Mouse (Mus musculus): ENCODE data around the gene Abcf3. TPM values are rescaled to one million over a fixed set of nuclear protein-coding genes. Genes with fewer than 3 reads are reported as not detected.

Abcf3 gene
- 31.0 and 33.0 TPM in 2 replicates for polyA plus RNA-seq (2015; fragmentation: Nextera tagmentation; extraction: Ambion mirVana)

DNA sequence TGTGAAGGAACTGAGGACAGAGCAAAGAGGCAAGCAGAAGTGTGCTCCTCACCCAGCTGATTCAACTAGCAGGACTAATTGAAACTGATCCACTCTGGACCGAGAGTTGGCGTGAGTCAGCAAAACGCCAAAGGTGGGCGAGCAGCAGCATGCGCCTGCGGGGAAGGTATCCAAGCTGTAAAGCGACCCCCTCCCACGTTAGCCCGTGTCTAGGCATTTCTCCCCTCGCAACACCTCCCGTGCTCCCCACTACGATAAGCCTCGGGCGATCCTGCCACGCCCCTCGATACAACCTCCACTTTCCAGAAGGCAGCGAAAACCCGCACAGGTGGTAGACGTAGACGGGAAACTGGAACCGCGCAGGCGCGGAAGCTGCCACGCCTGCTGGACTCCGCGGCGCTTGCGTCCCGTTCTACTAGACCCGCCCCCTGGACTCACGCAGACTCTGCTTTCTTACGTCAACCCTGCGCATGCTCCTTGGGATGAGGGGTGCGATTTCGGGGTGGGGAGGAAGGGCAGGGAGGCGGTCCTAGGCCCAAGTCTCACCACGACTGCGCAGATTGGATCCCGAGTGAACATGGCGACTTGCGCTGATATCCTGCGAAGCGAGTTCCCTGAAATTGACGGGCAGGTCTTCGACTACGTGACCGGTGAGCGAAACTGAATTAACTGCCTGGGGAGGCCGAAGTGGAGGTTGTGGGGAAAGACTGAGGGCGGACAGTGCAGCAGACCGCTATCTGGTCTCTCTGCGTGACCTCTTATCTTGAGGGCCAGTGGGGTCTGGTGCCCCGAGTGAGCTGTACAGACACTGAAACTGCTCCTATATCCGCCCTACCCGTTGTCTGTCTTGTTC is at the start of gene Abcf3:
Gene Abcf3, plus strand, starts transcription at position 482 of the 853 bp plus-strand sequence.
- ATAC-seq (ENCODE audit: low FRiP score, low TSS enrichment) (peak; percentile 98), DNase-seq (ENCODE audit: low spot score) (peak; percentile 98)
- no peak for TF ChIP-seq EP300 (optimal IDR thresholded peaks at IDR 0.05)
- no peak for TF ChIP-seq CTCF (IDR thresholded peaks at IDR 0.05; ENCODE audit: low read depth)
- H3K9me3 ChIP-seq (ENCODE audit: control insufficient read depth, low read length), result no peaks in the 10 kb centered on the region
- peak within 1 kb of the TSS; percentile 87 for H3K9ac ChIP-seq (ENCODE audit: low read length)
- peaks cover 26% of the 10 kb centered on the region for H3K36me3 ChIP-seq (ENCODE audit: control insufficient read depth, insufficient read depth, low read length)
- under 1% methylated on average over 56 of the region's 56 CpGs for WGBS
- peak within 1 kb of the TSS; percentile 73 for H3K27ac ChIP-seq (replicated peaks)
- H3K4me2 ChIP-seq (replicated peaks; ENCODE audit: low read depth), result peak within 1 kb of the TSS; percentile 90
- H3K27me3 ChIP-seq (ENCODE audit: control insufficient read depth, insufficient read depth, low read length), result no peaks in the 10 kb centered on the region
- H3K4me3 ChIP-seq (ENCODE audit: low read depth, low read length), result peak within 1 kb of the TSS; percentile 85
- H3K4me1 ChIP-seq (replicated peaks; ENCODE audit: control insufficient read depth, insufficient read depth), result 0 out of 2 replicates have a peak, but pooled peaks cover 3% of the 10 kb centered on the region

DNA sequence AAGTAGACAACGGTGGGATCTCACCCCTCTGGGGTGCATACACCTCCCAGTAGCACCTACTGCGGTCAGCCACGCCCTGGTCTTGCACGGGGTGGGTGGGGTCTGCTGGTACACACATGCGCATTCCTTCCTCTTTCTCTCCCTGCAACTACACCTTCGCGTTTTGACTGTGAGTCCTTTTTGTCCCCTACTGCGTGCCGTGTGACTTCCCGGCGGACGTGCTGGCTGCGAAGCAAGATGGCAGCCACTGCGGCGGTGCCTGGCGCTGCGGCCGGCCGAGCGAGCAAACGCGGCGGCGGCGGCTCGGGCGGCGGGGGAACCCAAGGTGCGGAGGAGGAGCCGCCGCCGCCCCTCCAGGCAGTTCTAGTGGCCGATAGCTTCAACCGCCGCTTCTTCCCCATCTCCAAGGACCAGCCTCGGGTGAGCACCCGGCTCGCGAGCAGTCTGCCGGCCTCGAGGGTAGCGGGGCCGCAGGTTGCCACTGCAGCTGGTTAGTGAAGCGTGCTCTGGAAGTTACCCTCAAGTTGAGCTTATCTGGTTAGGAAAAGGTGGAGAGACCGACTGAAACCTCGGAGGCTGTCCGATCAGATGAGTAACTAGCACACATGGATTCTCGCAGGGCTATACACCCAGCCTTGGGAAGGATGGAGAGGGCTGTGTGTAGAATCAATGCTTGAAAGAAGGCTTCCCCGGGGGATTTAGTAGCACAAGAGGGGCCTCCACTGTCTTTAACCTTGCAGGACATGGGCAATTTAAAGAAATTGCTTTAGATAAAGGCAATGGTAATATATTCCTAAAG is 49.5 kb upstream of the Abcf3 start, which contains the start of gene Eif2b5:
Gene Eif2b5, plus strand, starts transcription at position 141 of the 799 bp plus-strand sequence.
- TF ChIP-seq EP300 (optimal IDR thresholded peaks at IDR 0.05) (no peak), CTCF (IDR thresholded peaks at IDR 0.05; ENCODE audit: low read depth) (peak; percentile 29; the same call in 1 of the 2 replicates)
- peak; percentile 94 for DNase-seq (ENCODE audit: low spot score)
- ATAC-seq (ENCODE audit: low FRiP score, low TSS enrichment), result peak; percentile 94

DNA sequence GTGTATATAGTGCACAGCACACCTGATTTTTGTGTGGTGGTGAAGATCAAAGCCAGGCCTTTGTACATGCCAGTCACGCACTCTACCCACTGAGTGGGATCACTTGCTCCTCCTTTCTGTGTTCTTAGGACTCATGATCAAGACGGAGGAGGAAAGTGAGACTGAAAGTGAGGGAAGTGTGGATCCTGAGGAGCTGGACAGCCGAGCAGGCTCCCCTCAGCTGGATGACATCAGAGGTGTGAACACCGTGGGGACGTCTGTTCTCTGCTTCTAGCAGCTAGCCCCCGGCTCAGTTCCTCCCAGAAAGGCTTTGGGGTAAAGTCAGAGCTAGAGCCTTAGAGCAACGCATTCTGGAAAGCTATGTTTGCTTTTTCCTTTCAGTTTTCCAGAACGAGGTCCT is 42.4 kb upstream of the Abcf3 start:
- Histone ChIP-seq H3K27me3 (ENCODE audit: control insufficient read depth, insufficient read depth, low read length) (no peaks in the 10 kb centered on the region), H3K36me3 (ENCODE audit: control insufficient read depth, insufficient read depth, low read length) (peaks cover 50% of the 10 kb centered on the region), H3K27ac (replicated peaks) (no peak overlapping the region), H3K4me3 (ENCODE audit: low read depth, low read length) (no peak overlapping the region), H3K9me3 (ENCODE audit: control insufficient read depth, low read length) (no peaks in the 10 kb centered on the region), H3K9ac (ENCODE audit: low read length) (no peak overlapping the region), H3K4me2 (replicated peaks; ENCODE audit: low read depth) (no peak overlapping the region), H3K4me1 (replicated peaks; ENCODE audit: control insufficient read depth, insufficient read depth) (no peaks in the 10 kb centered on the region)
- WGBS, result 84% methylated on average over 8 of the region's 8 CpGs
- TF ChIP-seq EP300 (optimal IDR thresholded peaks at IDR 0.05), result no peak
- DNase-seq (ENCODE audit: low spot score) (no peak), ATAC-seq (ENCODE audit: low FRiP score, low TSS enrichment) (no peak)

More for the DNA sequence above, 49.5 kb upstream of the Abcf3 start, which contains the start of gene Eif2b5:
- Histone ChIP-seq H3K27ac (replicated peaks) (peak within 1 kb of the TSS; percentile 85), H3K4me3 (ENCODE audit: low read depth, low read length) (peak within 1 kb of the TSS; percentile 85), H3K27me3 (ENCODE audit: control insufficient read depth, insufficient read depth, low read length) (no peaks in the 10 kb centered on the region), H3K4me1 (replicated peaks; ENCODE audit: control insufficient read depth, insufficient read depth) (no peaks in the 10 kb centered on the region; the same call in 1 of the 2 replicates), H3K9me3 (ENCODE audit: control insufficient read depth, low read length) (no peaks in the 10 kb centered on the region), H3K4me2 (replicated peaks; ENCODE audit: low read depth) (peak within 1 kb of the TSS; percentile 76), H3K9ac (ENCODE audit: low read length) (peak within 1 kb of the TSS; percentile 91), H3K36me3 (ENCODE audit: control insufficient read depth, insufficient read depth, low read length) (peaks cover 18% of the 10 kb centered on the region)
- under 1% methylated on average over 49 of the region's 49 CpGs for WGBS

GRCm38 (mm10) chr16:20509349-20509748 is 39.0 kb upstream of the Abcf3 start:
- H3K9me3 ChIP-seq (ENCODE audit: control insufficient read depth, low read length), result no peaks in the 10 kb centered on the region
- no peaks in the 10 kb centered on the region for H3K4me1 ChIP-seq (replicated peaks; ENCODE audit: control insufficient read depth, insufficient read depth)
- H3K27ac ChIP-seq (replicated peaks), result no peak overlapping the region
- peaks cover 34% of the 10 kb centered on the region for H3K36me3 ChIP-seq (ENCODE audit: control insufficient read depth, insufficient read depth, low read length)
- H3K27me3 ChIP-seq (ENCODE audit: control insufficient read depth, insufficient read depth, low read length), result no peaks in the 10 kb centered on the region
- no peak overlapping the region for H3K4me3 ChIP-seq (ENCODE audit: low read depth, low read length)
- H3K4me2 ChIP-seq (replicated peaks; ENCODE audit: low read depth), result no peak overlapping the region
- DNase-seq (ENCODE audit: low spot score) (peak; percentile 72), ATAC-seq (ENCODE audit: low FRiP score, low TSS enrichment) (peak; percentile 81)
- H3K9ac ChIP-seq (ENCODE audit: low read length), result no peak overlapping the region
- WGBS, result 75% methylated on average over 3 of the region's 3 CpGs
- TF ChIP-seq EP300 (optimal IDR thresholded peaks at IDR 0.05) (no peak), CTCF (IDR thresholded peaks at IDR 0.05; ENCODE audit: low read depth) (peak; percentile 76)

DNA sequence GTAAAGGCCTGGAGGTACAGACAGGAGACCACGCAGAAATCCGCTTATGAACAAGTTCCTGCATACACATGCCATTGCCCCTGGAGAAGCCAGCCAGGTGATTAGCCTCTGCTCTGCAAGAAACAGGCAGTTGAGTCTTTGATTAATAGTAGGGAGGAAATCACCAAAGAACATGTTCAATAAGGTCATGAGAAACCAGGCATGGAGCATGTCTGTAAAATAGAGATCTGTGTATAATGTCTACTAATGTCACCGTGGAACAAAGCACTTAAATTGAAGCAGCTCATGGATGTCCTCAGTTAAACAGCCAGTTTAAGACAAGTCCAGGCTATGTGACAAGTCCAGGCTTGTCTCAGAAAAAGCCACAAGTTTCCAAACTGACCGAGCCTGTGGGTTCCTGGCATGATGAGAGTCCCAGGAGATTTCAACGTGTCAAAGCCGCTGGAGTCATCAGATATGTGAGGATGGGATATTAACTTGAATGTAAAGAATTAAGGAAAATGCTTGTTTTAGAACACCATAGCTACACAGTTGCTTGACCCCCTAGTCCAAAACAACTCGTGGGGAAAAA is 37.0 kb upstream of the Abcf3 start:
- Histone ChIP-seq H3K4me3 (ENCODE audit: low read depth, low read length) (no peak overlapping the region), H3K27ac (replicated peaks) (no peak overlapping the region), H3K27me3 (ENCODE audit: control insufficient read depth, insufficient read depth, low read length) (no peaks in the 10 kb centered on the region), H3K9me3 (ENCODE audit: control insufficient read depth, low read length) (no peaks in the 10 kb centered on the region), H3K4me2 (replicated peaks; ENCODE audit: low read depth) (no peak overlapping the region), H3K4me1 (replicated peaks; ENCODE audit: control insufficient read depth, insufficient read depth) (no peaks in the 10 kb centered on the region), H3K9ac (ENCODE audit: low read length) (no peak overlapping the region), H3K36me3 (ENCODE audit: control insufficient read depth, insufficient read depth, low read length) (peaks cover 27% of the 10 kb centered on the region)
- TF ChIP-seq EP300 (optimal IDR thresholded peaks at IDR 0.05) (no peak), CTCF (IDR thresholded peaks at IDR 0.05; ENCODE audit: low read depth) (no peak)
- DNase-seq (ENCODE audit: low spot score) (no peak), ATAC-seq (ENCODE audit: low FRiP score, low TSS enrichment) (no peak)
- 82% methylated on average over 7 of the region's 7 CpGs for WGBS

Measured in stomach, postnatal 0 days (tissue).